Mouse (Mus musculus) heart, embryonic 10.5 days (tissue): Measurements from ENCODE around the gene Fanca. TPM values are rescaled to one million over a fixed set of nuclear protein-coding genes. Genes with fewer than 3 reads are reported as not detected.

Experiments used
- DNase-seq: peaks from one replicate; pipeline ENCODE4 v3.0.0-alpha.2; 2017; ENCODE audit warnings: low spot score
- H3K27ac ChIP-seq: fragments of 300-500 bp; sonication (generic); 2 replicates; pipeline ENCODE4 v1.5.1; 2016; ENCODE audit warnings: mild to moderate bottlenecking
- H3K27me3 ChIP-seq: fragments of 300-500 bp; sonication (generic); 2 replicates; pipeline ENCODE4 v1.6.1; 2016; ENCODE audit warnings: mild to moderate bottlenecking; ENCODE audit not compliant: poor library complexity, insufficient read depth, severe bottlenecking
- H3K36me3 ChIP-seq: fragments of 300-500 bp; sonication (generic); 2 replicates; pipeline ENCODE4 v1.6.1; 2016; ENCODE audit warnings: mild to moderate bottlenecking, moderate library complexity
- H3K4me1 ChIP-seq: fragments of 300-500 bp; sonication (generic); 2 replicates; pipeline ENCODE4 v1.6.1; 2016; ENCODE audit warnings: mild to moderate bottlenecking
- H3K4me3 ChIP-seq: fragments of 300-500 bp; sonication (generic); 2 replicates; pipeline ENCODE4 v1.5.1; 2016; ENCODE audit warnings: mild to moderate bottlenecking, moderate library complexity
- H3K9me3 ChIP-seq: fragments of 300-500 bp; sonication (generic); 2 replicates; pipeline ENCODE4 v1.6.1; 2016; ENCODE audit warnings: mild to moderate bottlenecking, moderate library complexity
- WGBS: fragments of 180-500 bp; shearing (Covaris S2); methylation state at CpG from one replicate; pipeline ENCODE4 v1.1.7; 2016; 5-methylcytosine and 5-hydroxymethylcytosine counted together
- polyA plus RNA-seq: library from polyadenylated mRNA; unstranded; fragments of >200 nt; fragmentation: Nextera tagmentation; extraction: Ambion mirVana; gene quantifications from 2 replicates; pipeline ENCODE4 v1.2.1, GENCODE M21; 2016

The Fanca gene
- polyA plus RNA-seq, 1 experiment from 2014 or later = 28.9 TPM

- WGBS = 89% methylated on average over 2 of the region's 2 CpGs
- H3K27ac ChIP-seq = no peak overlapping the region
- no peaks in the 10 kb centered on the region for H3K9me3 ChIP-seq
- DNase-seq = no peak
- peaks cover 8% of the 10 kb centered on the region; the same call in 1 of the 2 replicates for H3K27me3 ChIP-seq
- no peak overlapping the region for H3K4me3 ChIP-seq
- H3K36me3 ChIP-seq = no peaks in the 10 kb centered on the region
- peaks cover 36% of the 10 kb centered on the region for H3K4me1 ChIP-seq
These were observed 10.2 kb upstream of the Fanca start for GRCm38 (mm10) chr8:123328552-123328951.

GRCm38 (mm10) chr8:123319522-123320164 lies 1.3 kb upstream of the Fanca start:
- Histone ChIP-seq H3K27ac (no peak overlapping the region), H3K9me3 (no peaks in the 10 kb centered on the region), H3K4me1 (peaks cover 21% of the 10 kb centered on the region), H3K36me3 (no peaks in the 10 kb centered on the region; the same call in 1 of the 2 replicates), H3K4me3 (no peak overlapping the region), H3K27me3 (no peaks in the 10 kb centered on the region)
- no peak for DNase-seq
- WGBS = 27% methylated on average over 7 of the region's 7 CpGs

DNA sequence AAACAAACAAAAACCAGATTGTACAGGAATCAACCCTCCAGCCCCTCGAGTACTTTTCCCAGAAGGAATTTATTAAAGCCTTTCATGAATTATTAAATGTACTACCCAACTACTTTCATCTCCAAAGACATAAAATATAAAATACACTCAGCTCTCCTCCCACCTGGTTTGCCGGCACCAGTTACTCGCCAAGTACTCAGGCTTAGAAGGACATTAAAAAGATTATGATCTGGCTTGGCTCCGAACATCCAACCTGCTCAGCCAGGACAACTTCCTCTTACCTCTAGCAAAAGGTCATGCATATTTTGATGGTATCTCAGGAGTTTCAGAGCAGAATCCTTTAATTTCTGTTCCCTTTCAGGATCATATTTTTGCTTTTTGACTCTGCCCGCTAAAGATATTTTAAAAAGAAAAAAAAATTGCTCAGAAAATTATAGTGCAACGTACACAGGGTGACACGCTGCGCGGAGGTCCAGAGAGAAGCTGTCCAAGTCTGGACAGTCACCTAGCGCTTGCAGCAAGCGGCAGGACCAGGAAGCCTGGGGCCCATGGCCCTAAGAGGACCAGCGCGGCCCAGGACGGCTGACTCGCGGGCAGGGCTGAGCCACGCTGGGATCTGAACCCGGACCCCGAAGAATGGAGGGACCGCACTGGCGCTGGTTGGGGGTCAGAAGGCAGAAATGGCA lies 452 bp downstream of the Fanca start:
- WGBS = 8% methylated on average over 21 of the region's 21 CpGs
- no peak for DNase-seq
- peaks cover 4% of the 10 kb centered on the region for H3K36me3 ChIP-seq
- peak overlapping the region; percentile 81 for H3K4me3 ChIP-seq
- H3K27ac ChIP-seq = peak overlapping the region; percentile 89
- no peaks in the 10 kb centered on the region for H3K9me3 ChIP-seq
- no peaks in the 10 kb centered on the region for H3K27me3 ChIP-seq
- peaks cover 21% of the 10 kb centered on the region for H3K4me1 ChIP-seq

DNA sequence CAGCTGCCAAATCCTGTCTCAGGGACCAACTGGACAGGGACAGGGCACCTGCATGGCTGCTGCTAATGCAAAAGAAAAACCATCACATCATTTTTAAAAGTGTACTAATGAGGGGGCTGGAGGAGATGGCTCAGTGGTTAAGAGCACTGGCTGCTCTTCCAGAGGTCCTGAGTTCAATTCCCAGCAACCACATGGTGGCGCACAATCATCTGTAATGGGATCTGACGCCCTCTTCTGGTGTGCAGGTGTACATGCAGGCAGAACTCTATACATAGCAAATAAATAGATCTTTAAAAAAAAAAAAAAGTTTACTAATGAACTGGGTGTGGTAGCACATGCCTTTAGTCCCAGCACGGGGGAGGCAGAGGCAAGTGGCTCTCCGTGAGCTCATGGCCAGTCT lies 9.6 kb downstream of the Fanca start:
- WGBS = 63% methylated on average over 4 of the region's 4 CpGs
- H3K9me3 ChIP-seq = no peaks in the 10 kb centered on the region
- no peak for DNase-seq
- H3K4me1 ChIP-seq = peaks cover 3% of the 10 kb centered on the region; the same call in 1 of the 2 replicates
- H3K27ac ChIP-seq = no peak overlapping the region
- H3K4me3 ChIP-seq = no peak overlapping the region
- H3K36me3 ChIP-seq = peaks cover 68% of the 10 kb centered on the region
- H3K27me3 ChIP-seq = no peaks in the 10 kb centered on the region

DNA sequence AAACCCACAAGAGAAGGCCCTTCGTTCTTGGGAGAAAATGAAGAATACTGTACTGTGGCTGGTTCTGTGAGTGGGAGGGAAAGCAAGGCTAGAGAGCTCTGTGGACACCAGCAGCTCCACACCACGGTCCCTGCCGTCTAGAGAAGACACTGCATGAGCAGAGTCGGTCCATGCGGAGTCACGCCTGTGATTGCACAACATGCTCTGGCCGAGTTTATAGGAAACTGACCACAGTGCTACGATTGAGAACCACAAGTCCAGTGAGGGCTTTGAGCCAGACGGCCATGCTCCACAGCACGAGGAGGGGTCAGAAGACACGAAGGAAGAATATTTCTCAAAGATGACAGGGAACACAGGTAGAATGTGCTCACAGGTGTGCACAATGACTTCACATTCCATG lies 20.1 kb downstream of the Fanca start:
- DNase-seq = no peak
- Histone ChIP-seq H3K9me3 (no peaks in the 10 kb centered on the region), H3K27me3 (no peaks in the 10 kb centered on the region), H3K27ac (no peak overlapping the region), H3K4me3 (no peak overlapping the region), H3K36me3 (peaks cover 64% of the 10 kb centered on the region), H3K4me1 (no peaks in the 10 kb centered on the region)
- WGBS = 93% methylated on average over 11 of the region's 11 CpGs

DNA sequence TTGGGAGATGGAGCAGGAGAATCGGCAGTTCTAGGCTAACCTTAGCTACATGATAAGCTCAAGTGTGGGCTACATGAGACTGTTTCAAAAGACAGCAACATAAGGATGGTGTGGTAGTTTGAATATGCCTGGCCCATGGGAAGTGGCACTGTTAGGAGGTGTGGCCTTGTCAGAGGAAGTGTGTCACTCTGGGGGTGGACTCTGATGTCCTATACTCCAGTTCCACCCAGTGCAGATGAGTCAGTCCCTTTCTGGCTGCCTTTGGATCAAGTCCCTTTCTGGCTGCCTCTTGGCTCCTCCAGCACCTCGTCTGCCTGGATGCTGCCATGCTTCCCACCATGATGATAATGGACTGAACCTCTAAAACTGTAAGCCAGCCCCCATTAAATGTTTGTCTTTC lies 25.6 kb downstream of the Fanca start:
- Histone ChIP-seq H3K9me3 (no peaks in the 10 kb centered on the region), H3K27me3 (no peaks in the 10 kb centered on the region), H3K27ac (no peak overlapping the region), H3K36me3 (peaks cover 86% of the 10 kb centered on the region), H3K4me1 (peaks cover 6% of the 10 kb centered on the region), H3K4me3 (no peak overlapping the region)
- WGBS = 87% methylated on average over 2 of the region's 2 CpGs
- DNase-seq = no peak

DNA sequence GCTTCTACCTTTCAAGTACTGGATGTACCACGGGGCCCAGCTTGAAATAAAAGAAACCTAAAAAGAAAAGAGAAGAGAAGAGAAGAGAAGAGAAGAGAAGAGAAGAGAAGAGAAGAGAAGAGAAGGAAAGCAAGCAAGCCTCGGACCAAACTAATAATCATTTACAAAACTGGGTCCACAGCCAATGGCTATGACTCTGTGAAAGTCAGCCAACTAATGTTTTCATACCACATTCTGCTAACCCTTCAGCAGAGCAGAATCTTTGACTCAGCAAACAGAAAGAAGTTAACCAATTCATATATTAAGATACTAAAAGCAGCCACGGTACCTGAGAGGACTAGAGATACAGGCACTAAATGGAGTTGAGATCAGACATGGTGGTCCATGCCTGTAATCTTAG lies 26.1 kb downstream of the Fanca start:
- H3K36me3 ChIP-seq = peaks cover 87% of the 10 kb centered on the region
- WGBS = 86% methylated on average over 3 of the region's 3 CpGs

DNA sequence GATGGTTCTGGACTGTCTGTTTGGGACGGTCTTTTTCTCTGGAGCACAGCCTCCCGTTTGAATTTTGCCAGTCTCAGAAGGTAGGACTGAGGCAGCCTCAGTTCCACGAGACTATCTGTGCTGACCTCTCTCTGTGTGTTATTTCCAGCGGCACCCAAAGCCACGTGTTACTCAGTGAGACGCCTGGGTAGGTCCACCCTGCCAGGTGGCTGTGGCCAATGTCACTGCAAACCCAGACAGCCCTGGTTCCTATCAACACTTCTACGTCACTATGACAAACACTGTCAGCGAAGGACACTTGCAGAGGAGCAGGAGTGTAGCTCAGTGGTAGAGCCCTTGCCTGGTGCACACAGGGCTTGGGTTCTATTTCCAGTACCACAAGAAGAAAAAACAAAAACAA lies 26.7 kb downstream of the Fanca start:
- Histone ChIP-seq H3K4me3 (no peak overlapping the region), H3K36me3 (peaks cover 87% of the 10 kb centered on the region)
- 55% methylated on average over 8 of the region's 8 CpGs for whole genome bisulfite sequencing

More for the DNA sequence above, 26.1 kb downstream of the Fanca start:
- no peaks in the 10 kb centered on the region for H3K9me3 ChIP-seq
- H3K27ac ChIP-seq = no peak overlapping the region
- peaks cover 6% of the 10 kb centered on the region for H3K4me1 ChIP-seq
- DNase-seq = no peak
- no peak overlapping the region for H3K4me3 ChIP-seq
- no peaks in the 10 kb centered on the region for H3K27me3 ChIP-seq

GRCm38 (mm10) chr8:123290679-123291078 lies 27.7 kb downstream of the Fanca start:
- no peak for DNase-seq
- Histone ChIP-seq H3K27me3 (no peaks in the 10 kb centered on the region), H3K4me3 (no peak overlapping the region), H3K36me3 (peaks cover 85% of the 10 kb centered on the region), H3K4me1 (peaks cover 6% of the 10 kb centered on the region), H3K9me3 (no peaks in the 10 kb centered on the region), H3K27ac (no peak overlapping the region)
- 96% methylated on average over 8 of the region's 8 CpGs for WGBS

More for the DNA sequence above, 26.7 kb downstream of the Fanca start:
- Histone ChIP-seq H3K27me3 (no peaks in the 10 kb centered on the region), H3K9me3 (no peaks in the 10 kb centered on the region), H3K4me1 (peaks cover 6% of the 10 kb centered on the region), H3K27ac (peak overlapping the region; percentile 16; the same call in 1 of the 2 replicates)
- DNase-seq = no peak

DNA sequence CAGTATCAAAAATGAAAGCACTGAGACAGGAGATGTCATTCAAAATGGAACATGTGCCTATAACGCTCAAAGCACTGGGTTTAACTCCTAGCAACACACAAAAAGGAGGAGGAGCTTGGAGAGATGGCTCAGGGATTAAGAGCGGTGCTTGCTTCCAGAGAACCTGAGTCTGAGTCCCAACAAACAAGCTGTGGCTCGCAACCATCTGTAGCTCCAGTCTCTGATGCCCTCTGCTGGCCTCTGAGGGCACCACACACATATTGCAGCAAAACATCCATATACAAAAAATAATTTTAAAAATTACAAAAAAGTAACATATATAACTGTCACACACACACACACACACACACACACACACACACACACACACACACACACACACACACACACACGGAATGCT lies 28.2 kb downstream of the Fanca start:
- WGBS = 80% methylated on average over 4 of the region's 4 CpGs
- no peak for DNase-seq

DNA sequence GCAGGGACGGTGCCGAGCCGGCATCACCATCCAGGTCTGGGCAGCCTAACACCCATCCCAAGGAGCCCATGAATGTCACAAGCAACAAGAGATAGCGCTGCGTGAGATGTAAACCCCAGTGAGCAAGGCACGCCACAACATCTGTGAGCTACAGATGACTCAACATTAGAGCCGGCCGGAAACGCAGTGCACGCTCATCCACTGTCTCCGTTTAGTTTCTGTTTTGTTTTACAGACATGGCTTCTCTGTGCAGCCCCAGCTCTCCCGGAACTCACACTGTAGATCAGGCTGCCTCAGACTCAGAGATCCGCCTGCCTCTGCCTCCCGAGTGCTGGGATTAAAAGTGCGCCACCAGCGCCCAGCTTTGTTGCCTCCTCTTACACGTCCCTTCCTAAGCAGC lies 31.0 kb downstream of the Fanca start:
- H3K4me3 ChIP-seq = no peak overlapping the region
- H3K27me3 ChIP-seq = no peaks in the 10 kb centered on the region
- DNase-seq = no peak
- peaks cover 64% of the 10 kb centered on the region for H3K36me3 ChIP-seq
- WGBS = 94% methylated on average over 17 of the region's 17 CpGs
- no peak overlapping the region for H3K27ac ChIP-seq
- H3K4me1 ChIP-seq = peaks cover 17% of the 10 kb centered on the region
- no peaks in the 10 kb centered on the region for H3K9me3 ChIP-seq

More for the DNA sequence above, 28.2 kb downstream of the Fanca start:
- Histone ChIP-seq H3K27ac (no peak overlapping the region), H3K4me3 (no peak overlapping the region), H3K4me1 (peaks cover 6% of the 10 kb centered on the region), H3K36me3 (peaks cover 80% of the 10 kb centered on the region), H3K27me3 (no peaks in the 10 kb centered on the region), H3K9me3 (no peaks in the 10 kb centered on the region)

DNA sequence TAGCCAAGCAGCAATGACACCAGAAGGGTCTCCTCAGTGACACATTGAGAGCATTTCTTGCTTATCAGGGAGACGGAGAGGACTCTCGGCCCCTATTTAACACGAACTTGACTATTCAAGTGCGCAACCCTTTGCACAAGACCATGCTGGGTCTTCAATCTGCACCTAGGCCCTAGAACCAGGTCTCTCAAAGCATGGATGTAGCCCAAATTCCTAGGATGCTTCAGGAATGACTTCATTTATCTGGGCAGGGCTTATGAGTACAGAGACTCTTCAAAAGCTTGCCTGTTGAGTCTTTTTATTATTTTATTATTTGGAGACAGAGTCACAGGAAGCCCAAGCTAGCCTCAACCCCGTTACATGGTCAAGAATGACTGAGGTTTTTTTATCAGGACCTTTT lies 33.9 kb downstream of the Fanca start:
- H3K27ac ChIP-seq = no peak overlapping the region
- no peak overlapping the region for H3K4me3 ChIP-seq
- 54% methylated on average over 5 of the region's 5 CpGs for WGBS
- no peaks in the 10 kb centered on the region for H3K27me3 ChIP-seq
- DNase-seq = no peak
- peaks cover 11% of the 10 kb centered on the region; the same call in 1 of the 2 replicates for H3K4me1 ChIP-seq
- H3K36me3 ChIP-seq = peaks cover 66% of the 10 kb centered on the region
- H3K9me3 ChIP-seq = no peaks in the 10 kb centered on the region

- Histone ChIP-seq H3K4me3 (no peak overlapping the region), H3K9me3 (no peaks in the 10 kb centered on the region), H3K36me3 (peaks cover 61% of the 10 kb centered on the region), H3K4me1 (peaks cover 11% of the 10 kb centered on the region; the same call in 1 of the 2 replicates), H3K27me3 (no peaks in the 10 kb centered on the region), H3K27ac (no peak overlapping the region)
- DNase-seq = no peak
- WGBS = 83% methylated on average over 7 of the region's 7 CpGs
These were observed 34.4 kb downstream of the Fanca start for GRCm38 (mm10) chr8:123283991-123284390.
